Comparison of ENCODE assay signal across 10 mouse cellular contexts in genomic region chr19:54756681-54757257, GRCm38 (mm10).
DNase-seq lines count a peak whose midpoint lies in the region; ATAC-seq and TF ChIP-seq lines count a peak whose summit lies in the region.
"Had no signal": no experiment of that assay in that cellular context is flagged by ENCODE, and none has a peak within 500 bp of the region (broad histone marks: within the 10 kb centered on the region; RNA-seq: fewer than 3 reads in every experiment).

No protein-coding gene starts in this region.

- no peak overlapping the region for H3K9ac ChIP-seq in limb, embryonic 14.5 days (ENCODE audit: low read depth, low read length, severe bottlenecking)

- no peak for ATAC-seq in limb, embryonic 14.5 days (ENCODE audit: low FRiP score, low read depth)

- H3K27ac ChIP-seq in limb, embryonic 14.5 days (replicated peaks; ENCODE audit: low read depth, low read length), result no peak overlapping the region
- H3K27ac ChIP-seq in limb, embryonic 10.5 days, result no peak overlapping the region

- H3K4me3 ChIP-seq in limb, embryonic 14.5 days (replicated peaks; ENCODE audit: low read length), result no peak overlapping the region
- no peak overlapping the region for H3K4me3 ChIP-seq in limb, embryonic 10.5 days

- H3K36me3 ChIP-seq in limb, embryonic 14.5 days (ENCODE audit: control insufficient read depth, insufficient read depth, low read length), result no peaks in the 10 kb centered on the region
- no peaks in the 10 kb centered on the region for H3K36me3 ChIP-seq in limb, embryonic 10.5 days

- peak; percentile 9 for DNase-seq in limb, embryonic 14.5 days (ENCODE audit: low spot score)
- DNase-seq in limb, embryonic 10.5 days (ENCODE audit: low spot score), result no peak
- peak; percentile 2 for DNase-seq in embryo, embryonic 9.5 days (ENCODE audit: extremely low spot score)
- peak; percentile 13 to 35 for DNase-seq in layer of hippocampus, postnatal 10 days (ENCODE audit: low spot score in 2 of 2)
- peak; percentile 48 for DNase-seq in right cerebral cortex, postnatal 14 days
- DNase-seq in urinary bladder, postnatal 25 days (ENCODE audit: low spot score), result no peak
- DNase-seq in cerebellum, adult 11 months, result no peak
- no peak for DNase-seq in lung, postnatal 36 days
- DNase-seq: kidney, adult 2 months; spleen, adult 18-20 months had no signal

- H3K9me3 ChIP-seq in limb, embryonic 14.5 days (ENCODE audit: control insufficient read depth, low read length), result no peaks in the 10 kb centered on the region
- H3K9me3 ChIP-seq in limb, embryonic 10.5 days (replicated peaks), result no peaks in the 10 kb centered on the region

- no peak overlapping the region for H3K4me2 ChIP-seq in limb, embryonic 14.5 days (replicated peaks; ENCODE audit: low read depth, low read length, severe bottlenecking)

- no peaks in the 10 kb centered on the region for H3K4me1 ChIP-seq in limb, embryonic 14.5 days (ENCODE audit: control insufficient read depth, insufficient read depth, low read length)
- peaks cover 3% of the 10 kb centered on the region; the same call in 1 of the 2 replicates for H3K4me1 ChIP-seq in limb, embryonic 10.5 days

- H3K27me3 ChIP-seq in limb, embryonic 14.5 days (ENCODE audit: control insufficient read depth, insufficient read depth, low read length), result no peaks in the 10 kb centered on the region
- H3K27me3 ChIP-seq in limb, embryonic 10.5 days (ENCODE audit: low read depth, poor library complexity, severe bottlenecking), result no peaks in the 10 kb centered on the region

- TF ChIP-seq POLR2A in limb, embryonic 14.5 days (IDR thresholded peaks at IDR 0.05; ENCODE audit: borderline replicate concordance, extremely low read depth, insufficient read depth, insufficient read length), result no peak

- 74% methylated on average over 8 of the region's 8 CpGs for WGBS in limb, embryonic 14.5 days
- 76% methylated on average over 8 of the region's 8 CpGs for WGBS in limb, embryonic 10.5 days

Comparison
In these comparisons a context has a peak if more than half of its experiments do, and no peak if none do; other contexts are left out.
1. DNase-seq: peak in limb, embryonic 14.5 days (single experiment), embryo, embryonic 9.5 days (single experiment), layer of hippocampus, postnatal 10 days (2 of 2) and right cerebral cortex, postnatal 14 days (single experiment); none in limb, embryonic 10.5 days (single experiment), urinary bladder, postnatal 25 days (single experiment), cerebellum, adult 11 months (single experiment) and lung, postnatal 36 days (single experiment).